Mouse (Mus musculus) bone marrow, adult 2 months (tissue): ENCODE measurements at regions not wholly inside any gene's neighbourhood (a gene's known extent, or its start where the extent isn't known, plus 50 kb on each side); places are given as distances from the start of the nearest gene placed in this dataset.

ENCODE experiments used
- H3K27ac ChIP-seq: fragments of 200-500 bp; 2 replicates; pipeline ENCODE4 v1.5.1; 2012; ENCODE audit warnings: low read depth, mild to moderate bottlenecking, control low read depth, inconsistent platforms, low read length; ENCODE audit not compliant: control insufficient read depth, poor library complexity, insufficient read depth
- H3K4me1 ChIP-seq: fragments of 200-500 bp; 2 replicates; pipeline ENCODE4 v1.6.1; 2011; ENCODE audit warnings: low read length; ENCODE audit not compliant: control insufficient read depth, insufficient read depth
- H3K4me3 ChIP-seq: fragments of 200-500 bp; replicated peaks from 2 replicates; pipeline ENCODE3; 2011; ENCODE audit warnings: mild to moderate bottlenecking, low read depth, low read length, control low read depth; ENCODE audit not compliant: control insufficient read depth
- CTCF ChIP-seq: fragments of 200-500 bp; IDR thresholded peaks from 2 replicates; pipeline ENCODE4 v1.5.1; 2011; ENCODE audit warnings: low read length, control low read depth; ENCODE audit not compliant: control insufficient read depth, insufficient read depth
- POLR2A ChIP-seq: fragments of 200-500 bp; IDR thresholded peaks from 2 replicates; pipeline ENCODE4 v1.6.1; 2011; ENCODE audit warnings: low read depth, mild to moderate bottlenecking, control low read depth, low read length, borderline replicate concordance; ENCODE audit not compliant: control insufficient read depth
- WGBS: fragments of 180-500 bp; shearing (Covaris S2); methylation state at CpG from one replicate; pipeline ENCODE4 v1.1.7; 2018; 5-methylcytosine and 5-hydroxymethylcytosine counted together

DNA sequence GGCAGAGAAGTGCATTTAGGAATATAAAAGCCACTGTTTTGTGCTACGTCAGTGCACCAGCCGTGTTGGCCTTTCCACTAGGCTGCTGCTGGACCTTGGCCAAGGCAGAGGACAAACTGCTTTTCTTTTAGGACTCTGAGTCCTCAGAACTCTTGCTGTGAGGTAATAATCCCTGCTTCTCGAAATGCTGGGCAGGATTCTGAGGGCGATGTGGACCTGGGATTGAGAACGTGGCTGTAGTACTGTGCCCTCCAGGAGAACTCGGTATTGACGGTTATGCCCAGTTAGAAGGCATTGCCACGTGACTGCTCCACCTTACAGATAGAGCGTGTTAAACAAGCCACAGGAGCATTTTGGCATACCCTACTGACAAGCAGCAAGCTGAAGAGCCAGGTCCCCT is 236.6 kb upstream of the Dynlrb2 start:
- no peak overlapping the region for H3K27ac ChIP-seq
- WGBS, result 73% methylated on average over 9 of the region's 9 CpGs
- no peak for TF ChIP-seq POLR2A
- no peak for TF ChIP-seq CTCF
- no peaks in the 10 kb centered on the region for H3K4me1 ChIP-seq
- no peak overlapping the region for H3K4me3 ChIP-seq

DNA sequence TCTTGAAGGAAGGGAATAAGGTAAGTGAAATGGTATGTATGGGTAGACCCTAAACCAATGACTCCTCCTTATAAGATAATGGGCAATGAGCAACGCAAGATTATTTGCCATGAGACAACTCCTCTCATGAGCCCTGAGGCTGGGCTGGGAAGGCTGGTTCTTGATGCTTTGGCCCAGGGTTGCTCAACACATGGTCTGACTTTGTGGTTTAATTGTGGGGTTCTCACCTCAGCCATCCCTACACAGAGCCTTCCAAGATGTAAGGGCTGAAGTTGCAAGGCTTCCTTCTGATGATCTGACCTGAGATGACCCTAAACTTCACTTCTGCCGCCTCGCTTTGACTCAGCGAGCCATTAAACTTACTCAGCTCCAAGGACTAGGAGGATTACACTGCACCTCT is 237.8 kb upstream of the Dynlrb2 start:
- Histone ChIP-seq H3K27ac (no peak overlapping the region), H3K4me3 (no peak overlapping the region), H3K4me1 (no peaks in the 10 kb centered on the region)
- WGBS, result 51% methylated on average over 4 of the region's 4 CpGs
- TF ChIP-seq POLR2A, result no peak
- no peak for TF ChIP-seq CTCF

DNA sequence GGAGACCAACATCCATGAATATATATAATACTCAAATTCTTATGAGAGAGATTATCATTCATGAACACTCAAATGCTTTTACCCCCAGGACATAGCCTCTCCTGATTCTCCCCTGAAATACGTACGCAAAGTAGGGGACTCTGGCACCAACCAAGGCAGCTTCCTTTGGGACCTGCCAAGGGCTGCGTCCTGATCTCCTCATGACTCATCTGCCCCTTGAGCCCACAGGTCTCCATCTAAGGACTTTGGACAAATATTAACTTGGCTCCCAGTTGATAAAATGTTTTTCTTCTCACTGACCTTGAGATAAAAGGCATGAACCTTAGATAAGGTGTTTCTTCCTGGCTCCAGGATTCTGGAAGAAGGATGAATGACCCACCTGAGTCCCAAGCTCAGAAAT is 239.2 kb upstream of the Dynlrb2 start:
- WGBS, result 92% methylated on average over 3 of the region's 3 CpGs
- H3K27ac ChIP-seq, result no peak overlapping the region
- TF ChIP-seq CTCF (no peak), POLR2A (no peak)
- H3K4me3 ChIP-seq, result no peak overlapping the region
- no peaks in the 10 kb centered on the region for H3K4me1 ChIP-seq

DNA sequence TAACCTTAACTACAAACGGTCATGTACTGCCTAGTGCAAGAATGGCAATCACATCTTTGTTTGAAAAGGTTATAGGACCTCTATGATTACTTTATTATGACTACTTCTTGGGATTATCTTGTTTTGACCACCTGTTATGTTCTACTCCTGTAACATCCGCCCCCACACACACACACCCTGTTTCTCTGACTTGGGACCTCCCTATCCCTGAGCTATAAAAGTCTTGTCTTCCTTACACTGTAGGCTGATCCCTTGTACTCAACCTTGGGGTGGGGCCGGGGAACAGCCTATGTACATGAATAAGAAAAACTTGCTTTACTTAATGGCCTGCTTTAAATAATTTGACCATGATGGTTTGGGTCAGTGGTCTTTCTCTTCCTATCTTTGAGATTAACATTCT is 240.7 kb upstream of the Dynlrb2 start:
- TF ChIP-seq CTCF (no peak), POLR2A (no peak)
- WGBS, result 79% methylated on average over 3 of the region's 3 CpGs
- Histone ChIP-seq H3K4me3 (no peak overlapping the region), H3K27ac (no peak overlapping the region), H3K4me1 (no peaks in the 10 kb centered on the region)

DNA sequence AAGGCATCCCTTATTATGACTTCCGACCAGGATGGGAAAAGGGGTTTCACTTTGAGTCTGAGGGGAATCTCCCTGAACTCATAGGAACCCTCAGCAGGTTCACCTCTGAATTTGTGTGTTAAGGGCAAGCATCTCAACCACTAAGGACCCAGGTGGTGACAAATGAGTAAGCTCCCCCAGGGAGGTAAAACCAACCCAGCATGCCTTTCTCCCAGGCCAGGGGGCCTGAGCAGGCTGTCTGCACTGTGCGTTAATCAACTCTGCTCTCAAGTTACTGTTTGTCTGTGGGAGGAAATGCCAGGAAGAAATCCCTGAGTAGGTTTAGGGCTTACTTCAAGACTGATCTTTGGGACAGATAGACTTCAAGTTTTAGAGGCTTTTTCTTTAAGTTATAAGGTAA is 243.5 kb upstream of the Dynlrb2 start:
- Histone ChIP-seq H3K27ac (no peak overlapping the region), H3K4me1 (no peaks in the 10 kb centered on the region), H3K4me3 (no peak overlapping the region)
- TF ChIP-seq POLR2A (no peak), CTCF (no peak)
- 80% methylated on average over 2 of the region's 2 CpGs for WGBS

DNA sequence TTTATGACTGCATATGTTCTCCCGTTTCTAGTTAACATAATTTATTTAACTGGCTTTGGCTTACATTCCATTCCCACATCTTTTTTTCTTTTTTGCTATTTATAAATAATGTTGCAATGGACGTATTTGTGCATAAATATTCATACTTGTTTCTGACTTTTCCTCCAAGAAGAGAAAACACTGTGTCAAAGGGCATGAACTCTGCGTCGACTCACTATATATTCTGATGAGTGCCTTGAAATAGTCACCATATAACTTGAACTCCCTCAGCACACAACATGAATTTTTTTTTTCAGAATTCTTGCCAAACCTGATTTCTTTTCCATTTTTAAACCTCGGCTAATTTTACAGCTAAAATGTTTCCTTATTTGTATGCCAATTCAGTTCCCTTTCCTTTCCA is 249.4 kb upstream of the Dynlrb2 start:
- no peak overlapping the region for H3K4me3 ChIP-seq
- H3K4me1 ChIP-seq, result no peaks in the 10 kb centered on the region
- 73% methylated on average over 5 of the region's 5 CpGs for WGBS
- H3K27ac ChIP-seq, result no peak overlapping the region
- TF ChIP-seq POLR2A (no peak), CTCF (no peak)

DNA sequence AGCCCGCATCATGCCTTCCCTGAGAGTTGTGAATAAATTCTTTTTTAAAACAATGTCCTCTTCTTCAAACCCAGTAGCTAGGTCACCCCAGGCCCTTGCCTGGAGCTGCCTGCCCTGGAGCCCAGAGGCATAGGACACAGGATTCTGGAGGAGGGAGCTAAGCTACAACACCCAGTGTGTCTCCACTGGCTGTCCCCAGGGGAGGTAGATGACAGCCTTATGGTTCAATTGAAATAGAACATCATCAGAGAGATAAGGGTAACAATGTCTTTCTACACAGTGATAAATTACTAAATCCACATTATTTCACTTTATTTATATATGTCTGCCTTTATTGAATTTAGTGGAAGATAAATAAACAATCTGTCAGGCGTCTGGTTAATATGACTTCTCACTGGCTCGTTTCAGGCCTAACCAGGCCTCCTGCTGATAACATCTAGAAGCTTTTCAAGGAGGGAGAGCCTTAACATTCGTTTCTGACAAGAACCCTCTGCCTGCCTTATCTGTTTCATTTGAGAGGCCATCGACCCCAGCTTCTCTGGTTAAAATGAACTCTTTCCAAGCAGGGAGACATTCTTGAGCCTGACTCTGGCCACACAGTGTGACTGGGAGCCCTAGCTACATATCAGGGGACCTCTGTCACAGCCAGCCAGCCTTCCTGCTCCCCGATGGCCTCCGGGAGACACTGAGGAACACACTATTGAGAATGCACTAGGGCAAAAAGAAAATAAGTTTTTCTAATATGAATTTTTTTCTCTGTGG is 252.1 kb upstream of the Dynlrb2 start:
- 57% methylated on average over 7 of the region's 7 CpGs for WGBS
- H3K4me1 ChIP-seq, result no peaks in the 10 kb centered on the region
- no peak overlapping the region for H3K4me3 ChIP-seq
- H3K27ac ChIP-seq, result no peak overlapping the region
- no peak for TF ChIP-seq CTCF
- TF ChIP-seq POLR2A, result no peak

DNA sequence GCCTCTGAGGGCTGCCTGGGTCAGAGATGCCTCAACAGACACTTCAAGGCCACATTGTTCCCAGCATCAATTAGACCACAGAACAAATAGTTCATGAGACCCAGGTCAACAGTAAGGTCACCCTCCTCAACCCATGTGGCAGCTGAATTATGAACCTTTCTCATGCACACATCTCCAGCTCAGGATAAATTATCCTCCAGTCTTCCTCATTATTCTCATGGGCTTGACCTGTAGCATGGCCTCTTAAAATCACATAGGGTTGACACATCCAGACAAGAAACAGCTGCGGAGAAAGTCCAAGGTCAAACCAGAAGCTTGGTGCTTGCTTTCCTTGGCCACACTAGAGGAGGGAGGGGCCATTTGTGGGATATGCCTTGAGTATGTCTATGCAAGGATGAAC is 256.4 kb upstream of the Dynlrb2 start:
- 91% methylated on average over 1 of the region's 1 CpGs for WGBS
- H3K27ac ChIP-seq, result no peak overlapping the region
- TF ChIP-seq POLR2A, result no peak
- no peak for TF ChIP-seq CTCF

DNA sequence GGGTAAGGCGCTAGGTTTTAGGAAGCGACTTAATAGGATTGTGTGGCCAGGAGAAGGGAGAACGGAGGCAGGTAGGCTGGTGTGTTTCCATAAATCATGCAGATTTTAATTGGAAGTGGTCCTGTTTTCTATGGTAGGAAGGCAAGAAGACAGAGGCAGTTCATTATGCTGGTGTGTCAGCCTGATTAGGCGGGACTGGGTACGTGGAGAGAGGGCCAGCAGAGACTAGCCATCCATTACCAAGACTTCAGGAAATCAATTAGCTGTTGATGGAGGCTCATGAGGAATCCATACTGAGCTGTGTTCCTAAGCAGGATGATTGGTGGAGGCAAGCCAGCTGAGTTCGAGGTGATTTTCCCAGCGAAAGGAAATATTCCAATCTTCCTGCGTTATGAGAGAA is 261.3 kb upstream of the Dynlrb2 start:
- Histone ChIP-seq H3K27ac (no peak overlapping the region), H3K4me1 (no peaks in the 10 kb centered on the region; the same call in 1 of the 2 replicates), H3K4me3 (no peak overlapping the region)
- 65% methylated on average over 8 of the region's 8 CpGs for WGBS
- no peak for TF ChIP-seq CTCF
- TF ChIP-seq POLR2A, result no peak

More for the DNA sequence above, 256.4 kb upstream of the Dynlrb2 start:
- H3K4me3 ChIP-seq, result no peak overlapping the region
- no peaks in the 10 kb centered on the region for H3K4me1 ChIP-seq
